Mouse (Mus musculus) c-Kit-positive CD71-positive TER-119-negative erythroid progenitor cells, embryonic 14.5 days (primary cell): ENCODE data around the gene Fbxl20.

Experiments used
- DNase-seq: peaks from one replicate; pipeline ENCODE4 v3.0.0-alpha.2; 2013; ENCODE audit warnings: low read depth

Fbxl20 gene

GRCm38 (mm10) chr11:98088224-98088623, 62.0 kb downstream of the Fbxl20 start:
- no peak for DNase-seq

- DNase-seq: no peak
Measured at GRCm38 (mm10) chr11:98086574-98086973, 63.6 kb downstream of the Fbxl20 start.

GRCm38 (mm10) chr11:98086141-98086540, 64.1 kb downstream of the Fbxl20 start:
- no peak for DNase-seq

GRCm38 (mm10) chr11:98082745-98083144, 67.5 kb downstream of the Fbxl20 start:
- DNase-seq: no peak

- DNase-seq: no peak
Measured at GRCm38 (mm10) chr11:98080450-98080849, 69.8 kb downstream of the Fbxl20 start.

GRCm38 (mm10) chr11:98077086-98077485, 73.1 kb downstream of the Fbxl20 start:
- no peak for DNase-seq

- peak; percentile 60 for DNase-seq
Measured at GRCm38 (mm10) chr11:98075195-98075808, 74.9 kb downstream of the Fbxl20 start.

- no peak for DNase-seq
Measured at GRCm38 (mm10) chr11:98073442-98073841, 76.8 kb downstream of the Fbxl20 start.

- no peak for DNase-seq
Measured at GRCm38 (mm10) chr11:98067255-98067654, 82.9 kb downstream of the Fbxl20 start.

GRCm38 (mm10) chr11:98066201-98066600, 84.0 kb downstream of the Fbxl20 start:
- DNase-seq: no peak

GRCm38 (mm10) chr11:98061904-98062562, 88.2 kb downstream of the Fbxl20 start:
- no peak for DNase-seq

- no peak for DNase-seq
Measured at GRCm38 (mm10) chr11:98061441-98061840, 88.8 kb downstream of the Fbxl20 start.

- no peak for DNase-seq
Measured at GRCm38 (mm10) chr11:98060104-98060692, 90.0 kb downstream of the Fbxl20 start.

- DNase-seq: no peak
Measured at GRCm38 (mm10) chr11:98059662-98060061, 90.5 kb downstream of the Fbxl20 start.

GRCm38 (mm10) chr11:98057998-98058397, 92.2 kb downstream of the Fbxl20 start:
- DNase-seq: no peak

GRCm38 (mm10) chr11:98057466-98057865, 92.7 kb downstream of the Fbxl20 start:
- no peak for DNase-seq

- DNase-seq: no peak
Measured at GRCm38 (mm10) chr11:98052989-98053834, 97.0 kb downstream of the Fbxl20 start, which contains the start of gene Stac2. Gene Stac2, minus strand, starts transcription at chr11:98053462.

- no peak for DNase-seq
Measured at GRCm38 (mm10) chr11:98052129-98052988, 97.8 kb downstream of the Fbxl20 start.

- no peak for DNase-seq
Measured at GRCm38 (mm10) chr11:98051611-98052128, 98.5 kb downstream of the Fbxl20 start.

- DNase-seq: no peak
Measured at GRCm38 (mm10) chr11:98050940-98051339, 99.3 kb downstream of the Fbxl20 start.

- no peak for DNase-seq
Measured at GRCm38 (mm10) chr11:98050520-98050815, 99.7 kb downstream of the Fbxl20 start.
